Mouse (Mus musculus): ENCODE measurements around the gene Ttc32. TPM values are rescaled to one million over a fixed set of nuclear protein-coding genes. Genes with fewer than 3 reads are reported as not detected.
"Not testable (repeated sequence)": the region's sequence is repeated elsewhere in the genome, so short reads cannot be mapped to it uniquely, and the experiment has no call there.

Gene Ttc32
- 1 to 10 TPM; 5.0 to 7.2 (median 5.4) TPM for total RNA-seq (2022)

GRCm38 (mm10) chr12:9029888-9030723 is at the start of gene Ttc32:
TSS of gene Ttc32 (plus strand) at chr12:9029997.
- DNase-seq (ENCODE audit: low spot score in 2 of 2): peak; percentile 91 to 96

GRCm38 (mm10) chr12:8993231-8993630 is 36.6 kb upstream of the Ttc32 start:
- DNase-seq (ENCODE audit: low spot score in 2 of 2): no peak

- DNase-seq (ENCODE audit: low spot score in 2 of 2): no peak
Measured at GRCm38 (mm10) chr12:8998318-8998717, 31.5 kb upstream of the Ttc32 start.

- DNase-seq (ENCODE audit: low spot score in 2 of 2): peak; percentile 25 to 47
Measured at GRCm38 (mm10) chr12:9002038-9002648, 27.7 kb upstream of the Ttc32 start.

GRCm38 (mm10) chr12:9007146-9007545 is 22.7 kb upstream of the Ttc32 start:
- no peak for DNase-seq (ENCODE audit: low spot score in 2 of 2)

- no peak for DNase-seq (ENCODE audit: low spot score in 2 of 2)
Measured at GRCm38 (mm10) chr12:9007811-9008210, 22.0 kb upstream of the Ttc32 start.

GRCm38 (mm10) chr12:9010311-9010710 is 19.5 kb upstream of the Ttc32 start:
- DNase-seq (ENCODE audit: low spot score in 2 of 2): no peak

- DNase-seq (ENCODE audit: low spot score in 2 of 2): no peak
Measured at GRCm38 (mm10) chr12:9016376-9016775, 13.4 kb upstream of the Ttc32 start.

- DNase-seq (ENCODE audit: low spot score in 2 of 2): no peak
Measured at GRCm38 (mm10) chr12:9020431-9020830, 9.4 kb upstream of the Ttc32 start.

GRCm38 (mm10) chr12:9020986-9021385 is 8.8 kb upstream of the Ttc32 start:
- no peak for DNase-seq (ENCODE audit: low spot score in 2 of 2)

GRCm38 (mm10) chr12:9023031-9023430 is 6.8 kb upstream of the Ttc32 start:
- no peak for DNase-seq (ENCODE audit: low spot score in 2 of 2)

- DNase-seq (ENCODE audit: low spot score in 2 of 2): no peak
Measured at GRCm38 (mm10) chr12:9024071-9024470, 5.7 kb upstream of the Ttc32 start.

- no peak for DNase-seq (ENCODE audit: low spot score in 2 of 2)
Measured at GRCm38 (mm10) chr12:9024736-9025135, 5.1 kb upstream of the Ttc32 start.

GRCm38 (mm10) chr12:9026843-9027242 is 3.0 kb upstream of the Ttc32 start:
- no peak for DNase-seq (ENCODE audit: low spot score in 2 of 2)

- not testable (repeated sequence) for DNase-seq (ENCODE audit: low spot score in 2 of 2)
Measured at GRCm38 (mm10) chr12:9028816-9029215, 981 bp upstream of the Ttc32 start.

GRCm38 (mm10) chr12:9029506-9029887 is 300 bp upstream of the Ttc32 start:
- DNase-seq (ENCODE audit: low spot score in 2 of 2): no peak

GRCm38 (mm10) chr12:9031166-9031565 is 1.4 kb downstream of the Ttc32 start:
- DNase-seq (ENCODE audit: low spot score in 2 of 2): no peak

GRCm38 (mm10) chr12:9033140-9033539 is 3.3 kb downstream of the Ttc32 start:
- no peak for DNase-seq (ENCODE audit: low spot score in 2 of 2)

- no peak for DNase-seq (ENCODE audit: low spot score in 2 of 2)
Measured at GRCm38 (mm10) chr12:9036409-9036808, 6.6 kb downstream of the Ttc32 start.

- DNase-seq (ENCODE audit: low spot score in 2 of 2): no peak
Measured at GRCm38 (mm10) chr12:9040177-9040576, 10.4 kb downstream of the Ttc32 start.

GRCm38 (mm10) chr12:9040686-9041085 is 10.9 kb downstream of the Ttc32 start:
- no peak for DNase-seq (ENCODE audit: low spot score in 2 of 2)

GRCm38 (mm10) chr12:9042316-9042715 is 12.5 kb downstream of the Ttc32 start:
- DNase-seq (ENCODE audit: low spot score in 2 of 2): no peak

GRCm38 (mm10) chr12:9042759-9043158 is 13.0 kb downstream of the Ttc32 start:
- DNase-seq (ENCODE audit: low spot score in 2 of 2): no peak

All from layer of hippocampus, adult 8-10 months (tissue).